Mouse (Mus musculus): ENCODE data around the gene Senp7. TPM values are rescaled to one million over a fixed set of nuclear protein-coding genes. Genes with fewer than 3 reads are reported as not detected.
"Not testable (repeated sequence)": the region's sequence is repeated elsewhere in the genome, so short reads cannot be mapped to it uniquely, and the experiment has no call there.

The Senp7 gene
- 2.9 and 3.6 TPM in 2 replicates for polyA plus RNA-seq (2012; rRNA removed)

DNA sequence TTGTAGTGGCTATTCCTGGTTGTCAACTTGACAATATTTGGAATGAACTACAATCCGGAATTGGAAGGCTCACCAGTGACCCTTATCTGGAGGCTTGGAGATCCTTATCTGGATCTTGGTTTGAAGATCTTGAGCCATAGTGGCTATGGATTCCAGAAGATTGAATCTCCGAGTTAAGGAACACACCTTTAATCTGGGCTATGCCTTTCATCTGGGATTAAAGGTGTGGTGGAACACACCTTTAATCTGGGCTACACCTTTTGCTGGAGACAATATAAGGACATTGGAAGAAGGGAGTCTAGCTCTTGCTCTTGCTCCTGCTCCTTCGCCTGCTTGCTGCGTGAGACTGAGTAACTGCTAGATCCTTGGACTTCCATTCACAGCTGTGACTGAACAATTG is at the start of gene Senp7:
TSS of gene Senp7 (plus strand) at position 301 of the 400 bp plus-strand sequence.
- WGBS, result no CpG with 5 or more reads among the region's 4 CpGs
- H3K27me3 ChIP-seq (ENCODE audit: control insufficient read depth, insufficient read depth, low read length); H3K36me3 ChIP-seq (ENCODE audit: control insufficient read depth, insufficient read depth, low read length); DNase-seq (ENCODE audit: low read depth in 1 of 2, low spot score in 2 of 2); H3K4me1 ChIP-seq (ENCODE audit: control insufficient read depth, insufficient read depth, insufficient read length); H3K27ac ChIP-seq (ENCODE audit: insufficient read depth, low read length); H3K4me3 ChIP-seq (ENCODE audit: extremely low read depth, insufficient read depth, insufficient read length): not testable (repeated sequence)

DNA sequence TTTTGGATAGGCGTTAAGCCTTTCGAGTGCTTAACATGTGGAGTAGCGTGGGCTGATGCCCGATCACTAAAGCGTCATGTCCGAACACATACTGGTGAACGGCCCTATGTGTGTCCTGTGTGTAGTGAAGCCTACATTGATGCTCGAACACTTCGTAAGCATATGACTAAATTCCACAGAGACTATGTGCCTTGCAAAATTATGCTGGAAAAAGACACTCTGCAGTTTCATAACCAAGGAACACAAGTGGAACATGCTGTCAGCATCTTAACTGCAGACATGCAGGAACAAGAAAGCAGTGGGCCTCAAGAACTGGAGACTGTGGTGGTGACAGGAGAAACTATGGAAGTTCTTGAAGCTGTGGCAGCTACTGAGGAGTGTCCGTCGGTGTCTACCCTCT is 41.3 kb upstream of the Senp7 start:
- H3K4me3 ChIP-seq (ENCODE audit: extremely low read depth, insufficient read depth, insufficient read length), result no peak overlapping the region
- no peaks in the 10 kb centered on the region for H3K4me1 ChIP-seq (ENCODE audit: control insufficient read depth, insufficient read depth, insufficient read length)
- H3K27me3 ChIP-seq (ENCODE audit: control insufficient read depth, insufficient read depth, low read length), result no peaks in the 10 kb centered on the region
- DNase-seq (ENCODE audit: low read depth in 1 of 2, low spot score in 2 of 2), result no peak
- TF ChIP-seq CTCF (IDR thresholded peaks at IDR 0.05; ENCODE audit: extremely low read depth, insufficient read depth, insufficient read length, insufficient replicate concordance), result no peak
- TF ChIP-seq POLR2A (IDR thresholded peaks at IDR 0.05; ENCODE audit: low read depth, low read length), result no peak
- WGBS, result 95% methylated on average over 11 of the region's 11 CpGs
- H3K27ac ChIP-seq (ENCODE audit: insufficient read depth, low read length), result no peak overlapping the region
- H3K36me3 ChIP-seq (ENCODE audit: control insufficient read depth, insufficient read depth, low read length), result peaks cover 23% of the 10 kb centered on the region

DNA sequence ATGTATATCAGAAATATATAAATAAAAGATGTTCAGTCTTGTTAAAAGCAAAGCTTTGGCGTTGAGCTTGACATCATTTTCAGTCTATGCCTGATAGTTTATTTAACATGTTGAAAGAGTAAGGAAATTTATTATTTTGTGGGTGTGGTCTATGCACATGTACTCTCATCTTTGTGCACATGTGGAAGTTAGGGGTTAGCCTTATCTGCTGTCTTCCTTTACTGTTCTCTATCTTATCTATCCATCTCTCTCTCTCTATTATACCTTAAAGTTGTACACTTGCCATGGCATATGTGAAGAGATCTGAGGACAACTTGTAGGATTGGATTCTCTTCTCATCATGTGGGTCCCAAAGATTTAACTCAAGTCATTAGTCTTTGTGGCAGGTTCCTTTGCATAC is 39.3 kb upstream of the Senp7 start:
- WGBS, result 92% methylated on average over 1 of the region's 1 CpGs
- H3K27ac ChIP-seq (ENCODE audit: insufficient read depth, low read length), result no peak overlapping the region
- peaks cover 20% of the 10 kb centered on the region for H3K36me3 ChIP-seq (ENCODE audit: control insufficient read depth, insufficient read depth, low read length)

DNA sequence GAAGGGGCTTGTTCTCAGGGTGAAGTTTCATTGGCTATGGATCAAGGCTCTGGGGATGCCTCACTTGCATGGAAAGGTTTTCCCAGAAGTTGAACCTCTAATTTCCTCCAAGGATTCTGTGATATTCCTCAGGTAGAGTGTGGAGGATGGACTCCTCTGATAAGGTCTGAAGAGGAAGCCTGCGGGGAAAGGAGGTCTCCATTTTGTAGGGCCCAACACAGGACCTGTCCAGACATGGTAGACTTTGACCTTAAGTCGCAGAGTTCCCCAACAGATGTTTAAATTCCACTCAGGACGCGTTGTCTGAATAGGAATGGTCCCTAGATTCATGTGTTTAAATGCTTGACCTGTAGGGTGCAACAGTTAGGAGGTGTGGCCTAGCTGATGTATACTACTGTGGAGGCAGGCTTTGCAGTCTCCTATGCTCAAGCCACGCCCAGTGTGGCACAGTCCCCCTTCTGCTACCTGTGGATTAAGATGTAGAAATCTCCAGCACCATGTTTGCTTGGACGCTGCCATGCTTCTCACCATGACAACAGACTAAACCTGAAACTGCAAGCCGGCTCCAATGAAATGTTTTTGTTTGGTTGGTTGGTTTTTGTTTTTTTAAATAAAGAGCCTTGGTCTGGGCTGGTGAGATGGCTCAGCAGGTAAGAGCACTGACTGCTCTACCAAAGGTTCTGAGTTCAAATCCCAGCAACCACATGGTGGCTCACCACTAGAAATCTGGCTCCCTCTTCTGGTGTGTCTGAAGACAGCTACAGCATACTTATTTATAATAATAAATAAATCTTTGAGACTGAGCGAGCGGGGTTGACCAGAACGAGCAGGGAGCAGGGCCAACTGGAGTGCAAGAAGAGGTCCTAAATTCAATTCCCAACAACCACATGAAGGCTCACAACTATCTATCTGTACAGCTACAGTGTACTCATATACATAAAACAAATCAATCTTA is 35.1 kb upstream of the Senp7 start:
- Histone ChIP-seq H3K27ac (ENCODE audit: insufficient read depth, low read length) (no peak overlapping the region), H3K27me3 (ENCODE audit: control insufficient read depth, insufficient read depth, low read length) (no peaks in the 10 kb centered on the region), H3K4me1 (ENCODE audit: control insufficient read depth, insufficient read depth, insufficient read length) (no peaks in the 10 kb centered on the region), H3K4me3 (ENCODE audit: extremely low read depth, insufficient read depth, insufficient read length) (no peak overlapping the region), H3K36me3 (ENCODE audit: control insufficient read depth, insufficient read depth, low read length) (peaks cover 18% of the 10 kb centered on the region)
- 93% methylated on average over 10 of the region's 10 CpGs for WGBS
- no peak for DNase-seq (ENCODE audit: low read depth in 1 of 2, low spot score in 2 of 2)
- no peak for TF ChIP-seq CTCF (IDR thresholded peaks at IDR 0.05; ENCODE audit: extremely low read depth, insufficient read depth, insufficient read length, insufficient replicate concordance)

More for the DNA sequence above, 39.3 kb upstream of the Senp7 start:
- H3K4me1 ChIP-seq (ENCODE audit: control insufficient read depth, insufficient read depth, insufficient read length), result no peaks in the 10 kb centered on the region
- TF ChIP-seq POLR2A (IDR thresholded peaks at IDR 0.05; ENCODE audit: low read depth, low read length) (no peak), CTCF (IDR thresholded peaks at IDR 0.05; ENCODE audit: extremely low read depth, insufficient read depth, insufficient read length, insufficient replicate concordance) (no peak)
- H3K4me3 ChIP-seq (ENCODE audit: extremely low read depth, insufficient read depth, insufficient read length), result no peak overlapping the region
- no peak for DNase-seq (ENCODE audit: low read depth in 1 of 2, low spot score in 2 of 2)
- H3K27me3 ChIP-seq (ENCODE audit: control insufficient read depth, insufficient read depth, low read length), result no peaks in the 10 kb centered on the region

DNA sequence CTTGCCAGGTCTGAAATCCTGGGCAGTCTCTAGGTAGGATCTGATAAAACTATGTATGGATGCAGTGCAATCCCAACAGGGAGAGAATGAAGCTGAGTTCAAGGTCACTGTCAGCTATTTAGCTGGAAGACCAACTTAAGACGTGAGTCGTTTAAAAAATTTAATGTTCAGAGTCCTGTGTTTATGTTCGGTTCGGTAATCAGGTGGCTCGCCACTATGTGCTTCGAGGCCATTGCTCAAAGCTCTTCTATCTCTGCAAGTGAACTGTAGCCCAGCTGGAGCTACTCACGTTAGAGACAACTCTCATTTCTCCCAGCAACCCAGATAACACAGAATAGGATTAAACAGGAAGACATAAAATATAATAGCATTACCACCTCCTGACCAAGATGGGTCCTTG is 34.1 kb upstream of the Senp7 start:
- Histone ChIP-seq H3K27me3 (ENCODE audit: control insufficient read depth, insufficient read depth, low read length) (no peaks in the 10 kb centered on the region), H3K4me3 (ENCODE audit: extremely low read depth, insufficient read depth, insufficient read length) (no peak overlapping the region), H3K4me1 (ENCODE audit: control insufficient read depth, insufficient read depth, insufficient read length) (no peaks in the 10 kb centered on the region), H3K27ac (ENCODE audit: insufficient read depth, low read length) (no peak overlapping the region), H3K36me3 (ENCODE audit: control insufficient read depth, insufficient read depth, low read length) (peaks cover 23% of the 10 kb centered on the region)
- 89% methylated on average over 7 of the region's 7 CpGs for WGBS
- TF ChIP-seq POLR2A (IDR thresholded peaks at IDR 0.05; ENCODE audit: low read depth, low read length) (no peak), CTCF (IDR thresholded peaks at IDR 0.05; ENCODE audit: extremely low read depth, insufficient read depth, insufficient read length, insufficient replicate concordance) (no peak)
- DNase-seq (ENCODE audit: low read depth in 1 of 2, low spot score in 2 of 2), result no peak

DNA sequence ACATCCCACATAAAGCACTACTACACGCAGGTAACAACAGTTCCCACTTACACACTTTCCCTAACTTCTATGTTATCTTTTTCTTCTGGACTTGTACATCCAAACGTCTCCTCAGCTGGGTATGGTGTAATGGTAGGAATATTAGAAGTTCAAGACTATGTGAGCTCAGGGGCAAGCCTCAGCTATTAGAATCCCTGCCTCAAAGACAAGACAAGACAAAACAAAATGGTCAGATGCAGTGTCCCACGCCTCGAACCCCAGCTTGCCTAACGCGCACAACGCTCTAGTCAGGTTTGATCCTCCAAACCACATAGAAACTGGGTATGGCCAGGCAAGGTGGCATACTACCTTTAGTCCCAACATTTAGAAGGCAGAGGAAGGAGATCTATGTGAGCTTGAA is 28.5 kb upstream of the Senp7 start:
- WGBS, result 96% methylated on average over 7 of the region's 7 CpGs

More for the DNA sequence above, 28.5 kb upstream of the Senp7 start:
- Histone ChIP-seq H3K4me1 (ENCODE audit: control insufficient read depth, insufficient read depth, insufficient read length) (no peaks in the 10 kb centered on the region), H3K36me3 (ENCODE audit: control insufficient read depth, insufficient read depth, low read length) (peaks cover 23% of the 10 kb centered on the region), H3K4me3 (ENCODE audit: extremely low read depth, insufficient read depth, insufficient read length) (no peak overlapping the region), H3K27ac (ENCODE audit: insufficient read depth, low read length) (no peak overlapping the region), H3K27me3 (ENCODE audit: control insufficient read depth, insufficient read depth, low read length) (no peaks in the 10 kb centered on the region)
- DNase-seq (ENCODE audit: low read depth in 1 of 2, low spot score in 2 of 2), result no peak
- no peak for TF ChIP-seq CTCF (IDR thresholded peaks at IDR 0.05; ENCODE audit: extremely low read depth, insufficient read depth, insufficient read length, insufficient replicate concordance)
- TF ChIP-seq POLR2A (IDR thresholded peaks at IDR 0.05; ENCODE audit: low read depth, low read length), result no peak

All from spleen, adult 2 months (tissue).